Mouse (Mus musculus) heart, postnatal 0 days (tissue): Measurements from ENCODE around the gene Lst1. TPM values are rescaled to one million over a fixed set of nuclear protein-coding genes. Genes with fewer than 3 reads are reported as not detected.
A peak's percentile ranks its signal among the peaks of the same experiment; 100 is the strongest.

ENCODE experiments used
- ATAC-seq: fragments of 200-750 bp; cut with Nextera tagmentation; 2 replicates; pipeline ENCODE4 v1.8.0; 2017; ENCODE audit warnings: low read depth, moderate number of reproducible peaks, moderate library complexity; ENCODE audit not compliant: insufficient read depth
- DNase-seq: peaks from one replicate; pipeline ENCODE4 v3.0.0-alpha.2; 2016; ENCODE audit warnings: low spot score
- H3K27ac ChIP-seq: fragments of 300-500 bp; sonication (generic); 2 replicates; pipeline ENCODE4 v1.5.1; 2014; ENCODE audit warnings: low read depth, mild to moderate bottlenecking
- H3K27me3 ChIP-seq: fragments of 300-500 bp; sonication (generic); 2 replicates; pipeline ENCODE4 v1.6.1; 2014; ENCODE audit warnings: low read length, mixed read lengths; ENCODE audit not compliant: control insufficient read depth, insufficient read depth
- H3K36me3 ChIP-seq: fragments of 300-500 bp; sonication (generic); replicated peaks from 2 replicates; pipeline ENCODE4 v1.6.1; 2014; ENCODE audit warnings: low read length, mixed read lengths; ENCODE audit not compliant: control insufficient read depth, insufficient read depth
- H3K4me1 ChIP-seq: fragments of 300-500 bp; sonication (generic); 2 replicates; pipeline ENCODE4 v1.6.1; 2014; ENCODE audit warnings: antibody characterized with exemption; ENCODE audit not compliant: control insufficient read depth, insufficient read depth
- H3K4me2 ChIP-seq: fragments of 300-500 bp; sonication (generic); 2 replicates; pipeline ENCODE4 v1.6.1; 2014; ENCODE audit warnings: low read depth, mild to moderate bottlenecking, low read length, moderate library complexity
- H3K4me3 ChIP-seq: fragments of 300-500 bp; sonication (generic); 2 replicates; pipeline ENCODE4 v1.5.1; 2014; ENCODE audit warnings: low read depth, low read length
- H3K9ac ChIP-seq: fragments of 300-500 bp; sonication (generic); replicated peaks from 2 replicates; pipeline ENCODE4 v1.6.1; 2014; ENCODE audit warnings: low read depth, low read length, mixed read lengths
- H3K9me3 ChIP-seq: fragments of 300-500 bp; sonication (generic); replicated peaks from 2 replicates; pipeline ENCODE4 v1.6.1; 2016; ENCODE audit warnings: low read length; ENCODE audit not compliant: control insufficient read depth
- CTCF ChIP-seq: IDR thresholded peaks from 2 replicates; pipeline ENCODE4 v1.5.1; 2016; ENCODE audit warnings: antibody characterized with exemption, control low read depth, low read depth
- EP300 ChIP-seq: IDR thresholded peaks from 2 replicates; pipeline ENCODE4 v1.6.1; 2016; ENCODE audit warnings: antibody characterized with exemption, low read depth
- WGBS: fragments of 180-500 bp; shearing (Covaris S2); extraction: QIAGEN DNeasy Blood & Tissue Kit; methylation state at CpG from one replicate; pipeline ENCODE4 v1.1.7; 2014; 5-methylcytosine and 5-hydroxymethylcytosine counted together
- polyA plus RNA-seq: library from polyadenylated mRNA; unstranded; fragments of >200 nt; fragmentation: Nextera tagmentation; extraction: Ambion mirVana; gene quantifications from 2 replicates; pipeline ENCODE4 v1.2.1, GENCODE M21; 2015
- total RNA-seq: library from RNA; depleted of rRNA; stranded (reverse); fragments of >200 nt; gene quantifications from 2 replicates; pipeline ENCODE4 v1.2.3, GENCODE M21; 2014; ENCODE audit warnings: low replicate concordance

Lst1 gene
- total and polyA plus RNA-seq, 2 experiments from 2014 or later = 7.0 to 52.7 TPM

DNA sequence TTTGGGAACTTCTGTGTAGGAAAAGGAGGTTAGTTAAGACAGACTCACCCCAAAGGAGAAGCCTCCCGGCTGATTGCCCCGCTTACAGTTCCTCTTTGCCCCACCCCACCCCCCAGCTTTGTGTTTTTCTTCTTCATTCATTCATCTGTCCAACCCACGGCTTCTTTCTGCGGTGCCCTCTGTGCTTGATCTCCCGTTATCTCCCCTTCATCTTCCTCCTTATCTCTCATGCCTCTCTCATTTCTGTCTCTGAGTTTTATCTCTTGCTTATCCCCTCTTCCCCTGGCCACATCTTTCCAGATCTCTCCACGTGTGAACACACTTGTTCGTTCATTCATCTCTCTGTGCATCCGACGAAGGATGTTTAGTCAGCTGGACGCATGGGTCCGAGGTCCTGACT lies 12.9 kb upstream of the Lst1 start:
- H3K4me3 ChIP-seq = peak overlapping the region; percentile 2; the same call in 1 of the 2 replicates
- DNase-seq (no peak), ATAC-seq (no peak)
- 45% methylated on average over 11 of the region's 11 CpGs for WGBS
- no peak overlapping the region for H3K9ac ChIP-seq
- H3K27ac ChIP-seq = no peak overlapping the region
- H3K9me3 ChIP-seq = no peaks in the 10 kb centered on the region
- no peak for TF ChIP-seq EP300
- no peak for TF ChIP-seq CTCF
- H3K4me2 ChIP-seq = peak overlapping the region; percentile 23
- H3K36me3 ChIP-seq = no peaks in the 10 kb centered on the region
- peaks cover 2% of the 10 kb centered on the region; the same call in 1 of the 2 replicates for H3K4me1 ChIP-seq
- H3K27me3 ChIP-seq = peaks cover 64% of the 10 kb centered on the region

GRCm38 (mm10) chr17:35200398-35200797 lies 12.2 kb upstream of the Lst1 start:
- DNase-seq = no peak
- Histone ChIP-seq H3K9ac (no peak overlapping the region), H3K27me3 (peaks cover 71% of the 10 kb centered on the region), H3K27ac (no peak overlapping the region; the same call in 1 of the 2 replicates), H3K4me3 (no peak overlapping the region), H3K36me3 (no peaks in the 10 kb centered on the region), H3K4me2 (peak overlapping the region; percentile 23; the same call in 1 of the 2 replicates), H3K4me1 (peaks cover 5% of the 10 kb centered on the region), H3K9me3 (no peaks in the 10 kb centered on the region)
- WGBS = 65% methylated on average over 11 of the region's 11 CpGs
- TF ChIP-seq CTCF (no peak), EP300 (no peak)
- ATAC-seq = no peak

- Histone ChIP-seq H3K36me3 (no peaks in the 10 kb centered on the region), H3K9me3 (no peaks in the 10 kb centered on the region), H3K27me3 (peaks cover 74% of the 10 kb centered on the region), H3K4me2 (no peak overlapping the region), H3K9ac (no peak overlapping the region), H3K4me3 (no peak overlapping the region), H3K27ac (no peak overlapping the region), H3K4me1 (peaks cover 5% of the 10 kb centered on the region)
- ATAC-seq (no peak), DNase-seq (no peak)
- no peak for TF ChIP-seq CTCF
- no peak for TF ChIP-seq EP300
- WGBS = 39% methylated on average over 8 of the region's 8 CpGs
Observed at GRCm38 (mm10) chr17:35198946-35199345, 10.7 kb upstream of the Lst1 start.

DNA sequence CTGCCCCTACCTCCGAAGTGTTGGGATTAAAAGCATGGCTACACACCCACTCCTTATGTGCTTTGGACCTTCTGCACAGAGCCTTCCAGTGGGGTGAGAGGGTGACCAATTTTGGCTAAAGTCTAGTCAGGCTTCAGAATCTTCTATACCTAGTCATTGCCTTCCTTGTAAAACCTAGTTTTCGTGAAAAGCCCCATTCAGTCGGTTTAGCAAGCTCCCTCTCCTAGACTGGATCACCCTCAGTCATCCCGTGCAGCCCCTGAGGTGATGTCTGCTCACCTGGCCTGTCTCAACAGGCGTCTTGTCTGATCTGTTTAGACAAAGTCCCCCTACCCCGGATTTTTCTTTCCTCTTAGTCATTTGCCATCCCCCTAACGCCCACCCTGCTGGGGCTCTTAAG lies 9.8 kb upstream of the Lst1 start:
- no peak for ATAC-seq
- no peak overlapping the region for H3K9ac ChIP-seq
- H3K27ac ChIP-seq = no peak overlapping the region
- DNase-seq = no peak
- H3K9me3 ChIP-seq = no peaks in the 10 kb centered on the region
- TF ChIP-seq CTCF = no peak
- TF ChIP-seq EP300 = no peak
- H3K4me3 ChIP-seq = no peak overlapping the region
- H3K4me1 ChIP-seq = peaks cover 5% of the 10 kb centered on the region
- H3K36me3 ChIP-seq = no peaks in the 10 kb centered on the region
- H3K27me3 ChIP-seq = peaks cover 75% of the 10 kb centered on the region
- H3K4me2 ChIP-seq = no peak overlapping the region
- WGBS = 65% methylated on average over 7 of the region's 7 CpGs

- no peak for ATAC-seq
- TF ChIP-seq EP300 (no peak), CTCF (no peak)
- H3K4me1 ChIP-seq = peaks cover 5% of the 10 kb centered on the region
- no peak for DNase-seq
- peaks cover 67% of the 10 kb centered on the region for H3K27me3 ChIP-seq
- WGBS = 32% methylated on average over 6 of the region's 6 CpGs
- no peak overlapping the region for H3K9ac ChIP-seq
- H3K27ac ChIP-seq = no peak overlapping the region
- H3K4me2 ChIP-seq = no peak overlapping the region; the same call in 1 of the 2 replicates
- H3K9me3 ChIP-seq = no peaks in the 10 kb centered on the region
- H3K4me3 ChIP-seq = no peak overlapping the region
- no peaks in the 10 kb centered on the region for H3K36me3 ChIP-seq
Observed at GRCm38 (mm10) chr17:35197126-35197525, 8.9 kb upstream of the Lst1 start.

- Histone ChIP-seq H3K27me3 (peaks cover 64% of the 10 kb centered on the region), H3K36me3 (no peaks in the 10 kb centered on the region), H3K4me1 (peaks cover 5% of the 10 kb centered on the region), H3K9ac (peak overlapping the region; percentile 30; the same call in 1 of the 2 replicates), H3K27ac (no peak overlapping the region), H3K9me3 (no peaks in the 10 kb centered on the region), H3K4me2 (peak overlapping the region; percentile 66), H3K4me3 (peak overlapping the region; percentile 47)
- TF ChIP-seq CTCF (no peak), EP300 (no peak)
- no peak for ATAC-seq
- DNase-seq = no peak
- 30% methylated on average over 9 of the region's 9 CpGs for WGBS
Observed at GRCm38 (mm10) chr17:35196321-35196641, 8.0 kb upstream of the Lst1 start.
